Mouse (Mus musculus): ENCODE results near the gene Gdpd2. TPM values are rescaled to one million over a fixed set of nuclear protein-coding genes. Genes with fewer than 3 reads are reported as not detected.

The Gdpd2 gene
- 1.5 and 3.4 TPM in 2 replicates for polyA plus RNA-seq (2012; rRNA removed)

GRCm38 (mm10) chrX:100729665-100730188 lies at the start of gene Gdpd2:
Gene Gdpd2, plus strand, starts transcription at chrX:100729873.

GRCm38 (mm10) chrX:100767181-100767884 lies 37.7 kb downstream of the Gdpd2 start, which contains the start of gene Dlg3:
Gene Dlg3, plus strand, starts transcription at chrX:100767722.

Other genes with a start within 250 kb of the Gdpd2 start
- 11.4 and 16.9 TPM in 2 replicates for gene Igbp1, start 235.6 kb upstream of the Gdpd2 start, polyA plus RNA-seq (2012; rRNA removed)
- not detected in 2 replicates for gene Dgat2l6, start 205.0 kb upstream of the Gdpd2 start, polyA plus RNA-seq (2012; rRNA removed)
- gene Awat1, start 157.6 kb upstream of the Gdpd2 start, polyA plus RNA-seq (2012; rRNA removed) = not detected in 2 replicates
- gene P2ry4, start 135.0 kb upstream of the Gdpd2 start, polyA plus RNA-seq (2012; rRNA removed) = 3.3 and 5.4 TPM in 2 replicates
- not detected in 2 replicates for gene Arr3, start 124.4 kb upstream of the Gdpd2 start, polyA plus RNA-seq (2012; rRNA removed)
- gene Kif4, start 104.1 kb upstream of the Gdpd2 start, polyA plus RNA-seq (2012; rRNA removed) = 1.3 TPM in 2 replicates
- gene Pdzd11, start 103.3 kb upstream of the Gdpd2 start, polyA plus RNA-seq (2012; rRNA removed) = 13.6 and 16.0 TPM in 2 replicates
- 13.5 and 16.7 TPM in 2 replicates for gene Dlg3, start 37.8 kb downstream of the Gdpd2 start, polyA plus RNA-seq (2012; rRNA removed)